Mouse (Mus musculus) lung, postnatal 0 days (tissue): ENCODE measurements around the gene Pxdn. TPM values are rescaled to one million over a fixed set of nuclear protein-coding genes. Genes with fewer than 3 reads are reported as not detected.
A peak's percentile ranks its signal among the peaks of the same experiment; 100 is the strongest.

ENCODE experiments used
- ATAC-seq: fragments of 200-750 bp; cut with Nextera tagmentation; 2 replicates; pipeline ENCODE4 v1.8.0; 2017; ENCODE audit warnings: moderate library complexity
- DNase-seq: peaks from one replicate; pipeline ENCODE4 v3.0.0-alpha.2; 2016; ENCODE audit warnings: low spot score
- H3K27ac ChIP-seq: fragments of 300-500 bp; sonication (generic); 2 replicates; pipeline ENCODE4 v1.5.1; 2014; ENCODE audit warnings: antibody characterized with exemption, mild to moderate bottlenecking, low read length, mixed read lengths
- H3K27me3 ChIP-seq: fragments of 300-500 bp; sonication (generic); replicated peaks from 2 replicates; pipeline ENCODE4 v1.6.1; 2014; ENCODE audit warnings: low read length, mixed read lengths; ENCODE audit not compliant: insufficient read depth
- H3K36me3 ChIP-seq: fragments of 300-500 bp; sonication (generic); 2 replicates; pipeline ENCODE4 v1.6.1; 2014; ENCODE audit warnings: low read length, mixed read lengths; ENCODE audit not compliant: insufficient read depth
- H3K4me1 ChIP-seq: fragments of 300-500 bp; sonication (generic); 2 replicates; pipeline ENCODE4 v1.6.1; 2014; ENCODE audit warnings: antibody characterized with exemption, low read depth, low read length, mixed read lengths; ENCODE audit not compliant: insufficient read depth
- H3K4me2 ChIP-seq: fragments of 300-500 bp; sonication (generic); replicated peaks from 2 replicates; pipeline ENCODE4 v1.6.1; 2014; ENCODE audit warnings: low read depth, mild to moderate bottlenecking, low read length, moderate library complexity, mixed read lengths
- H3K4me3 ChIP-seq: fragments of 300-500 bp; sonication (generic); 2 replicates; pipeline ENCODE4 v1.5.1; 2014; ENCODE audit warnings: low read depth, low read length
- H3K9ac ChIP-seq: fragments of 300-500 bp; sonication (generic); replicated peaks from 2 replicates; pipeline ENCODE4 v1.6.1; 2014; ENCODE audit warnings: low read depth, mild to moderate bottlenecking
- H3K9me3 ChIP-seq: fragments of 300-500 bp; sonication (generic); 2 replicates; pipeline ENCODE4 v1.6.1; 2016; ENCODE audit warnings: low read length, mixed read lengths
- CTCF ChIP-seq: IDR thresholded peaks from 2 replicates; pipeline ENCODE4 v1.5.1; 2016; ENCODE audit warnings: antibody characterized with exemption, mild to moderate bottlenecking
- EP300 ChIP-seq: IDR thresholded peaks from 2 replicates; pipeline ENCODE4 v1.6.1; 2016; ENCODE audit warnings: antibody characterized with exemption, mild to moderate bottlenecking, control low read depth
- WGBS: fragments of 180-500 bp; shearing (Covaris S2); extraction: QIAGEN DNeasy Blood & Tissue Kit; methylation state at CpG from one replicate; pipeline ENCODE4 v1.1.7; 2014; 5-methylcytosine and 5-hydroxymethylcytosine counted together
- polyA plus RNA-seq: library from polyadenylated mRNA; unstranded; fragments of >200 nt; fragmentation: Nextera tagmentation; extraction: Ambion mirVana; gene quantifications from 2 replicates; pipeline ENCODE4 v1.2.1, GENCODE M21; 2015

Pxdn gene
- polyA plus RNA-seq, 1 experiment from 2014 or later, result 56.1 TPM

GRCm38 (mm10) chr12:29980076-29980475 is 42.7 kb downstream of the Pxdn start:
- Histone ChIP-seq H3K4me3 (no peak overlapping the region), H3K27ac (no peak overlapping the region), H3K4me2 (no peak overlapping the region), H3K36me3 (no peaks in the 10 kb centered on the region), H3K4me1 (no peaks in the 10 kb centered on the region), H3K9ac (no peak overlapping the region), H3K9me3 (no peaks in the 10 kb centered on the region), H3K27me3 (no peaks in the 10 kb centered on the region)
- DNase-seq (no peak), ATAC-seq (no peak)
- WGBS, result 90% methylated on average over 8 of the region's 8 CpGs
- TF ChIP-seq CTCF (no peak), EP300 (no peak)

- no peaks in the 10 kb centered on the region for H3K36me3 ChIP-seq
Measured at GRCm38 (mm10) chr12:29981722-29982293, 44.4 kb downstream of the Pxdn start.

GRCm38 (mm10) chr12:29983190-29983589 is 45.8 kb downstream of the Pxdn start:
- Histone ChIP-seq H3K4me1 (no peaks in the 10 kb centered on the region), H3K4me3 (no peak overlapping the region), H3K27me3 (no peaks in the 10 kb centered on the region), H3K9me3 (no peaks in the 10 kb centered on the region), H3K4me2 (no peak overlapping the region), H3K9ac (no peak overlapping the region), H3K27ac (no peak overlapping the region), H3K36me3 (no peaks in the 10 kb centered on the region)
- WGBS, result 65% methylated on average over 9 of the region's 9 CpGs
- ATAC-seq (peak; percentile 75), DNase-seq (peak; percentile 36)
- TF ChIP-seq CTCF, result no peak
- TF ChIP-seq EP300, result peak; percentile 81

More at GRCm38 (mm10) chr12:29981722-29982293, 44.4 kb downstream of the Pxdn start:
- TF ChIP-seq CTCF (no peak), EP300 (no peak)
- ATAC-seq, result no peak
- no peak overlapping the region for H3K9ac ChIP-seq
- H3K4me2 ChIP-seq, result no peak overlapping the region
- WGBS, result 88% methylated on average over 7 of the region's 7 CpGs
- no peaks in the 10 kb centered on the region for H3K4me1 ChIP-seq
- no peaks in the 10 kb centered on the region for H3K9me3 ChIP-seq
- H3K27ac ChIP-seq, result no peak overlapping the region
- no peak overlapping the region for H3K4me3 ChIP-seq
- H3K27me3 ChIP-seq, result no peaks in the 10 kb centered on the region
- no peak for DNase-seq

- H3K27me3 ChIP-seq, result no peaks in the 10 kb centered on the region
- H3K9ac ChIP-seq, result no peak overlapping the region
- no peak overlapping the region for H3K4me2 ChIP-seq
- H3K27ac ChIP-seq, result no peak overlapping the region
- no peaks in the 10 kb centered on the region for H3K36me3 ChIP-seq
- H3K9me3 ChIP-seq, result no peaks in the 10 kb centered on the region
- no peaks in the 10 kb centered on the region for H3K4me1 ChIP-seq
- no peak for ATAC-seq
- 71% methylated on average over 6 of the region's 6 CpGs for WGBS
- DNase-seq, result no peak
- no peak overlapping the region for H3K4me3 ChIP-seq
- TF ChIP-seq EP300, result no peak
- TF ChIP-seq CTCF, result no peak
Measured at GRCm38 (mm10) chr12:29985126-29985525, 47.7 kb downstream of the Pxdn start.

- H3K36me3 ChIP-seq, result no peaks in the 10 kb centered on the region
Measured at GRCm38 (mm10) chr12:29986241-29986640, 48.8 kb downstream of the Pxdn start.

GRCm38 (mm10) chr12:29998895-29999294 is 61.5 kb downstream of the Pxdn start:
- Histone ChIP-seq H3K4me3 (no peak overlapping the region), H3K9me3 (no peaks in the 10 kb centered on the region), H3K27me3 (no peaks in the 10 kb centered on the region), H3K4me1 (no peaks in the 10 kb centered on the region), H3K4me2 (no peak overlapping the region), H3K27ac (no peak overlapping the region), H3K9ac (no peak overlapping the region), H3K36me3 (peaks cover 34% of the 10 kb centered on the region)
- TF ChIP-seq EP300, result peak; percentile 45; the same call in 1 of the 2 replicates
- no peak for TF ChIP-seq CTCF
- DNase-seq, result peak; percentile 28
- WGBS, result 75% methylated on average over 5 of the region's 5 CpGs
- peak; percentile 54 for ATAC-seq

More at GRCm38 (mm10) chr12:29986241-29986640, 48.8 kb downstream of the Pxdn start:
- no peak overlapping the region for H3K27ac ChIP-seq
- H3K9ac ChIP-seq, result no peak overlapping the region
- H3K4me2 ChIP-seq, result no peak overlapping the region
- 88% methylated on average over 10 of the region's 10 CpGs for WGBS
- H3K4me3 ChIP-seq, result no peak overlapping the region
- TF ChIP-seq EP300 (no peak), CTCF (no peak)
- DNase-seq (no peak), ATAC-seq (no peak)
- no peaks in the 10 kb centered on the region for H3K9me3 ChIP-seq
- H3K27me3 ChIP-seq, result no peaks in the 10 kb centered on the region
- H3K4me1 ChIP-seq, result no peaks in the 10 kb centered on the region
